Mouse (Mus musculus) neural tube, embryonic 10.5 days (tissue): ENCODE results near the gene Pou6f1.
A peak's percentile ranks its signal among the peaks of the same experiment; 100 is the strongest.
"Not testable (repeated sequence)": the region's sequence is repeated elsewhere in the genome, so short reads cannot be mapped to it uniquely, and the experiment has no call there.

ENCODE experiments used
- DNase-seq: peaks from one replicate; pipeline ENCODE4 v3.0.0-alpha.2; 2017; ENCODE audit warnings: low spot score; ENCODE audit errors: extremely low spot score

Gene Pou6f1

DNA sequence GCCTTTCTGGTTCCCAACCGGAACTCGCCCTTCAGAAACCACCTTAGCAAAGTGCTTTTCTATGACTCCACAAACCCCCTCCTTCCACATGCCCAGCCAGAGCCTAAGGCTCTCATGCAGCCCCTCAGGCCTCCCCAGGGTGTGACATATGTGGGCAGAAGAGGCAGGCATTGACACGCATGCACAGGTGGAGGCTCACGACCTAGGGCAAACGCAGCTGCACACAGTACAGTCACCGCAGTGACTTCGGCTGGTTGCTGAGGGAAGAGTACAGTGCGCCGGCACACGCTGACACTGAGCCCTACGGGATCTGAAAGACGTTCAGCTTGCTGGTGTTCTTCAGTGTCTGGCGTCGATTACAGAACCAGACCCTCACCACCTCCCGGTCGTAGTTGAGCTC, 21.8 kb downstream of the Pou6f1 start:
- DNase-seq: no peak

DNA sequence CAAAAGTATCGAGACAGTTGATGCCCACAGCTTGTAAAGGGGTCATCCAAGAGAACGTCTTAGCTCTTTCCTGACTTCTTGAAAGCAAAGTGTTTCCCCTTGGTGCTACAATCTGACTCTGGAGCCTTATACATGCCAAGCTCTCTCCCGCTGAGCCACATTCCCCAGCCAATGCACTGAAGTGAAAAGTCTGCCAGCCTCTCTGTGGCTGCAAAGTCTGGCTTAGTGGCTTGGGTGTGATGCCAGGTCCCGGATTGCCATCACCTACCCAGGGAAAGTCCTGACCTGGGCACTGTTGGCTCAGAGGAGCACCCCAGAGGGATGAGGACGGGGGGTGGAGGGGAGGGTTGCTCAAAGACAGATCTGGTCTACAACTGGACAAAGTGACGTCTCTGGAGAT, 23.0 kb downstream of the Pou6f1 start:
- no peak for DNase-seq

DNA sequence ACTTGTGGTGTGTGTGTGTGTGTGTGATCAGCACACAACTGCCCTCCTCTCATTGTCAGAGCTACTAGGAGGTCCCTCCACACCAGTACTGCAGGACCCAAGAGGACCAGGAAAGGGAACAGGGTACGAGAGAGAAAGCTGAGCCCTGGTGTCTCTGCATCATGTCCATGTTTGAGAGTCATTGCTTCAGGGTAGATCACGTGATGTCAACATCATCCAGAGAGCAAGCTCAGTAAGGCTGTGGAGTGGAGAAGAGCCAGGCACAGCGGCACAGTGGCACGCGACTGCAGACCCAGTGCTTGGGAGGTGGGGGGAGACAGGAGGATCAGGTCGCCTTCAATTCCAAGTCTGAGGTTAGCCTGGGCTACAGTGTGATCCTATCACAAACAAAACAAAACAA, 23.4 kb downstream of the Pou6f1 start:
- DNase-seq: no peak

GRCm38 (mm10) chr15:100575366-100575765, 24.4 kb downstream of the Pou6f1 start:
- DNase-seq: no peak

DNA sequence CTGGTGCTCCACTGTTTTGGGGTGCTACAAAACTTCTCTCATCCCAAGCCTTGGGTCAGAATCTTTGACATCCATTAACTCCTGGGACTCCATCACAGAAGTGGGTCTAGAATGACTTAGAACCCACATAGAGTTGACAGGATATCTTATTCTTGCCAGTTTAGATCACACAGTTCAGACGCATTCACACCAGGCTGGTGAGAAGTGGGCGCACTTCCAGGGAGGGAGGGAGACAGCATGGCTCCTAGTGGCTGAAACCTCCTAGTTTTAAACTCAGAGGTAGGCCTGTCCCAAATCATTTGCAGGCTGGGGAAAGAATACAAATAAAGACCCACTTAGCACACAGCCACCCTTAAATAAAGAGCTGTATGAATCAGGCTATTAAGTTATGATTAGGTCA, 25.4 kb downstream of the Pou6f1 start:
- DNase-seq: no peak

GRCm38 (mm10) chr15:100573946-100574345, 25.8 kb downstream of the Pou6f1 start:
- DNase-seq: no peak

DNA sequence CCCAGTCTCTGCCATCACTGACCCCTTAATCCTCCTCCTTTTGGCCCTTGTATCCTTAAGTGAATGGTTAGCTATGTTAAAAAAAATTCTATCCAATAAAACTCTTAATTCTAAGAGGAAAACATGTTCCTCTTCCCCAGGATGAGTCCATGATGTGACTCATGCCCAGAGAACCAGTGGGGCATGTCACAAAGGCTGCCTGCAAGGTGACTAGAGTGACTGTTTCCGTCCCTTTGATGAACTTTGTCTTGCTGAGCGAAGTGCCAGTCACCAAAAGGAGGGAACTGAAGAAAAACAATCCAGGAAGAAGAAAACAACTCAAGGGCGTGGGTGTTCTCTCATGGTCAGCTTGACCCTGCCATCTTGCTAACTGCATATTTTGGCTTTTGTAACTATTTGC, 30.5 kb downstream of the Pou6f1 start:
- DNase-seq: no peak

GRCm38 (mm10) chr15:100566531-100566930, 33.3 kb downstream of the Pou6f1 start:
- DNase-seq: no peak

DNA sequence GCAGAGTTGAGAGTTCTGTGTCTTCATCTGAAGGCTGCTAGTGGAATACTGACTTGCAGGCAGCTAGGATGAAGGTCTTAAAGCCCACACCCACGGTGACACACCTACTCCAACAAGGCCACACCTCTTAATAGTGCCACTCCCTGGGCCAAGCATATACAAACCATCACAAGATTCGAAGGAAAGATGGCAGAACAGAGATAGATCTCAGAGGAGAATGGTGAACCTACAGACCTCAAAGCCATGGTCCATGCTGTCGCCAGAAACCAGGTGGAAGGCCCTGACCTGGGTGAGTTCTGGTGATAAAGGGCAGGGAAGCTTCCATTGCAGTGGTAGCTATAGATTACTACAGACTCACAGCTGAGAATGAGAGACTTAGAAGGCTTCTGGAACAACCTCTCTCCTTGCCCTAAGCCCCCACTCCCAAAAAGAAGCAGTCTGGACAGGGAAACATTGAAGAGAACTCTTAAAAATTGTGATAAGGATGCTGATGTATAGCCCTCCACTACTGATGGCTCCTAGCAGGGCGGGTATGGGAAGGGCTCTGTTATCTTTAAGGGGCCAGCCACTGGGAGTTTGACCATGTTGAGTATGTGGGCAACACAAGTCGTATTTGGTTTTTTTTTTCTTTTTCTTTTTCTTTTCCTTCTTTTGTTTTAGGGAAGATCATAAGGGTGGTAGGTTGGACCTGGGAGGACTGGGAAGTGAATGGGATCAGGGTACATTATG, 41.9 kb downstream of the Pou6f1 start:
- DNase-seq: no peak

DNA sequence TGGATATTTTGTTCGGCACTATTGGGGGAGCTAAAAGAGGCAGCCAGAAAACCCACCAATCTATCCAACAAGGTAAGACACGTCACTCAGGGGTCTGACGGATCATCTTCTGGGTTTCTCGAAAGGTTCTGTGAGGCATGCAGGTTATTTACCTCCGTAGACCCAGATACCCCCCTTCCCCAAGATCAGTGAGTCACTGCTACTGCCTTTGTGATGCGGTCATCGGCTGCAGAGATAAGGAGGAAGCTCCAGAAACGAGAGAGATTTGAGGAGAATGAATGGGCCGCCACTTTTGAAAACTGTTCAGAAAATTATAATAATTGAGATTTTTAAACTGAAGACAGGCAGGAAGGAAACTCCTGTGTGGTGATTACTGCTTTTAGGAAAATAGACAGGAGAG, 43.4 kb downstream of the Pou6f1 start:
- no peak for DNase-seq

- no peak for DNase-seq
Measured at GRCm38 (mm10) chr15:100555965-100556364, 43.8 kb downstream of the Pou6f1 start.

DNA sequence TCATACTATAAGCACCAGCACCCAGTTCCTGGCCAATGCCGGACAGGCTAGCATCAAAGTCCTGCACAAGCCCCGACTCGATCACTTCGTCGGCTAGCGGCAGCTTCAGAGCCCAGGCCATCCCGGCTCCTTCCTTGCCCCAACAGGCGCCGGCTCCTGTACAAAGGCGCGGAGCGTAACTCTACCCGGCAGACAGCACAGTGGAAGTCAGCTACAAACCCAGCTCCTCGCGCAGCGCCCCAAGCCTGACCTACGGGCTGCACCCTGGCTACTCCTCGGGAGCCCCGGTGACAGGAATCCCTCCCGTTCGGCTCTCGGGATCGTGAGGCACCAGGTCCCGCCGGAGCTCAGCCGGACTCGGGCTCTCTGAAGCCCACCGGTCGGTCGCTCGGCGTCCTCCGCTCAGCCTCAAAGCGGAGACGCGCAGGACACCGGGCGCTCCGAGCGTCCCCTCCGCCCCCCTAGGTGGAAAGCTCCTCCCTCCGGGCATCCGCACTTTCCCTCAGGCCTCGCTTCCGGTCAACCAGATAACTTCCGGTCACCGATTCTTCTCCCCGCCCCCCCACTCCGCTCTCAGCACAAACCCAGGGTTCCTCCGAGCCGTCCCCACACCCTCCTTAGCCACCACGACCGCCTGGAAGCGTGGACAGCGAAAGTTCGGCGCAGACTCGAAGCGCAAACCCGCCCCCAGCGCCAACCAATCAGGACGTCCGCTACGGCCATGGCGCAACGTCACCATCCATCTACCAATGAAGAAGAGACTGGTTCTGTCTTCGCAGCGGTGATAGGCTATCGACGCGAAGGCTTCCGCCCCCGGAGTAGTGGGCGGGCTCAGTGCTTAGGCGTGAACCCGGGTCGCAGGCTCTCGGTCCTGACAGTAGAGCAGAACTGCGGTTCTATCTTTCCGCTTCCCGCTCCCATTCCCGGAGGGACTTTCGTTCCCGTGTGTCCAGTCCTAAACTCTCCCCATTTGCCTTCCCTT, 48.2 kb downstream of the Pou6f1 start, which contains the start of gene Tfcp2:
Gene Tfcp2, minus strand, starts transcription at position 683 of the 982 bp plus-strand sequence.
- DNase-seq: peak; percentile 97

DNA sequence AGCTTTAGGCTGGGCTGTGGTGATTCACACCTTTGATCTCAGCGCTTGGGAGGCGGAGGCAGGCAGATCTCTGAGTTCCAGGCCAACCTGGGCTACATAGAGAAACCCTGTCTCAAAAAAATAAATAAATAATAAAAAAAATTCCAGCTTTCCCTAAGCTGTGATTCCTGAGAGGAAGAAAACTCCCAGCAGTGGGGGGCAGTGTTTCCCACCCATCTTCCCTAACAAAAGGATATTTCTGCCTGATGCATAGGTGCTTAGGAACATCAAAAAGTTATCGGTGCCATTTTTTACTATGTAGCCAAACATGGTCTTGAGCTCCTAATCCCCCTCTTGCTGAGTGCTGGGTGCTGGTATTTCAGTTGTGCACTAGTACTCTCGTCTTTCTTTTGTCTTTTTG, 49.5 kb downstream of the Pou6f1 start:
- no peak for DNase-seq

GRCm38 (mm10) chr15:100543651-100544030, 56.1 kb downstream of the Pou6f1 start:
- not testable (repeated sequence) for DNase-seq

- DNase-seq: not testable (repeated sequence)
Measured at GRCm38 (mm10) chr15:100542876-100543650, 56.7 kb downstream of the Pou6f1 start.

- DNase-seq: no peak
Measured at GRCm38 (mm10) chr15:100541426-100541825, 58.4 kb downstream of the Pou6f1 start.

DNA sequence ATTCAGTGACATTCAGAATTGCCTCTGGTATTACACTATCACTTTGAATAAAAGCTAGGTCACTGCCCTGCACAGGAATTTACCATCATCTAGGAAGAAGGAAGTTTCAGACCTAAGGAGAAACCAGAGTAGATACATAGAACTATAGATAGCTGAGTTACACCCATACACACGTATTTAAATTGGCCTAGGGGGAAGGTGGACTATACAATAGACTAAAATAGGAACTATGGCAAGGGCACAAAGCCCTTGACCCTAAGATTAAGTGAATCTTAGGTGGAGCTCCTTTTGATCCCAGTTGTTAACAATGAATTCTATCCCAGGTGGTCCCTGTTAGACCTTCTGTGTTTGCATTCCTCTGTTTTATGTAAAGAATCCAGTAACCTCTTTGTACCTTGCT, 58.8 kb downstream of the Pou6f1 start:
- DNase-seq: not testable (repeated sequence)

GRCm38 (mm10) chr15:100539411-100539810, 60.4 kb downstream of the Pou6f1 start:
- no peak for DNase-seq

GRCm38 (mm10) chr15:100537913-100538312, 61.9 kb downstream of the Pou6f1 start:
- DNase-seq: no peak

GRCm38 (mm10) chr15:100527900-100528299, 71.9 kb downstream of the Pou6f1 start:
- no peak for DNase-seq

- DNase-seq: no peak
Measured at GRCm38 (mm10) chr15:100525405-100525804, 74.4 kb downstream of the Pou6f1 start.
